Mouse (Mus musculus): ENCODE data around the gene Msrb3. TPM values are rescaled to one million over a fixed set of nuclear protein-coding genes. Genes with fewer than 3 reads are reported as not detected.

Gene Msrb3
- polyA plus RNA-seq, 1 experiment from 2014 or later = 41.0 TPM

DNA sequence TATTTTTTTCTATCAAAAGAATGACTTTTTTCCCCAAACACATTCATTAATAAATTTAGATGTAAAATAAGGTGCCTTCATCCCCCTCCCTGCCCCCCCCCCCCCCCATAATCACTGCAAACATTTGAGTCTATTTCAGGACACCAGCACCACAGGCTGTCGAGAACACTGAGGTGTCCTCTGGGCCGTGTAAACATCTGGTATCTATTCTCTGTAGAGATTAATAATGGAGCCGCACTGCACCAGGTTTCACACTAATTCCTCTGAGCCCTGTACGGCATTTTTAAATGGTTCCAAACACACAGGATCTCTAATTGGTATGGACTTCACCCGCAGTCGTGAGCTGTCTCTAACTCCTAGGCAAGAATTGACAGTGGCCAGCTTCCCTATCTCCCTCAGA lies 97.8 kb downstream of the Msrb3 start:
- peak overlapping the region in 1 of 2 experiments; percentile 21; a peak in 2 of 4 replicates for H3K4me3 ChIP-seq (ENCODE audit: control insufficient read depth in 1 of 2, insufficient read depth in 1 of 2, low read depth in 1 of 2, low read length in 2 of 2)
- no peaks in the 10 kb centered on the region for H3K9me3 ChIP-seq (ENCODE audit: control insufficient read depth, low read length)
- ATAC-seq (ENCODE audit: insufficient number of reproducible peaks, insufficient read depth, low FRiP score, low read depth) = no peak
- H3K9ac ChIP-seq (ENCODE audit: low read length) = peak overlapping the region; percentile 43
- H3K4me2 ChIP-seq (ENCODE audit: low read length) = peak overlapping the region; percentile 60
- H3K27me3 ChIP-seq (ENCODE audit: control insufficient read depth, insufficient read depth, low read length) = no peaks in the 10 kb centered on the region
- H3K4me1 ChIP-seq (ENCODE audit: control insufficient read depth in 2 of 2, insufficient read depth in 2 of 2, low read length in 2 of 2) = peaks cover 13 to 32% of the 10 kb centered on the region in 2 experiments
- peaks cover 19% of the 10 kb centered on the region for H3K36me3 ChIP-seq (ENCODE audit: control insufficient read depth, insufficient read depth, low read length)
- H3K27ac ChIP-seq (replicated peaks in 1 of 2; ENCODE audit: control insufficient read depth in 1 of 2, insufficient read depth in 1 of 2, low read depth in 2 of 2, low read length in 2 of 2) = peak overlapping the region; percentile 75 to 76
- WGBS = 5% methylated on average over 6 of the region's 6 CpGs

DNA sequence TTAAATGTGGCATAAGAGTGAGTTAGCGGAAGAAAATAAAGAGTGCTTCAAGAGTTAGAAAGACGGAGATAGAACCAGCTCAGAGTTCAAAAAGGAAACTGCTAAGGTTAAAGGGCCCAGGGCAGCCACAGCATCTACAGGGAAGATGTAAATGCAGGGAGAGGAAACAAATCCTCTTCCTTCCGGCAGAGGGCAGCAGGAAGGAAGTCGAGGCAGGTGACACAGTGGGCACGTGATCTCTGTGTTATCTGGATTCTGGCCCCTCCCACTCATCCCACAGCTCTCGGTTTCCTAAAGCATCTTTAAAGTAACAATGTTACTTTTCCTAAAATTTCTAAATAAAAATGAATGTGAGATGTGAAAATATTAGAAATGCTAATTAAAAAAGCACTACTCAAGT lies 99.4 kb downstream of the Msrb3 start:
- no peak overlapping the region for H3K4me3 ChIP-seq (ENCODE audit: control insufficient read depth in 1 of 2, insufficient read depth in 1 of 2, low read depth in 1 of 2, low read length in 2 of 2)
- peaks cover 15 to 42% of the 10 kb centered on the region in 2 experiments for H3K4me1 ChIP-seq (ENCODE audit: control insufficient read depth in 2 of 2, insufficient read depth in 2 of 2, low read length in 2 of 2)
- H3K9ac ChIP-seq (ENCODE audit: low read length) = no peak overlapping the region
- 67% methylated on average over 6 of the region's 6 CpGs for WGBS
- H3K9me3 ChIP-seq (ENCODE audit: control insufficient read depth, low read length) = no peaks in the 10 kb centered on the region
- no peak overlapping the region for H3K27ac ChIP-seq (replicated peaks in 1 of 2; ENCODE audit: control insufficient read depth in 1 of 2, insufficient read depth in 1 of 2, low read depth in 2 of 2, low read length in 2 of 2)
- no peak for ATAC-seq (ENCODE audit: insufficient number of reproducible peaks, insufficient read depth, low FRiP score, low read depth)
- H3K36me3 ChIP-seq (ENCODE audit: control insufficient read depth, insufficient read depth, low read length) = peaks cover 12% of the 10 kb centered on the region; the same call in 1 of the 2 replicates
- no peaks in the 10 kb centered on the region for H3K27me3 ChIP-seq (ENCODE audit: control insufficient read depth, insufficient read depth, low read length)
- H3K4me2 ChIP-seq (ENCODE audit: low read length) = no peak overlapping the region

- Histone ChIP-seq H3K27me3 (ENCODE audit: control insufficient read depth, insufficient read depth, low read length) (no peaks in the 10 kb centered on the region), H3K9ac (ENCODE audit: low read length) (no peak overlapping the region), H3K4me2 (ENCODE audit: low read length) (no peak overlapping the region), H3K36me3 (ENCODE audit: control insufficient read depth, insufficient read depth, low read length) (peaks cover 12% of the 10 kb centered on the region; the same call in 1 of the 2 replicates), H3K9me3 (ENCODE audit: control insufficient read depth, low read length) (no peaks in the 10 kb centered on the region), H3K4me3 (ENCODE audit: control insufficient read depth in 1 of 2, insufficient read depth in 1 of 2, low read depth in 1 of 2, low read length in 2 of 2) (no peak overlapping the region), H3K4me1 (ENCODE audit: control insufficient read depth in 2 of 2, insufficient read depth in 2 of 2, low read length in 2 of 2) (peaks cover 18 to 60% of the 10 kb centered on the region in 2 experiments), H3K27ac (replicated peaks in 1 of 2; ENCODE audit: control insufficient read depth in 1 of 2, insufficient read depth in 1 of 2, low read depth in 2 of 2, low read length in 2 of 2) (no peak overlapping the region)
- WGBS = 82% methylated on average over 4 of the region's 4 CpGs
- ATAC-seq (ENCODE audit: insufficient number of reproducible peaks, insufficient read depth, low FRiP score, low read depth) = no peak
Measured at GRCm38 (mm10) chr10:120796749-120797148, 102.2 kb downstream of the Msrb3 start.

- H3K9me3 ChIP-seq (ENCODE audit: control insufficient read depth, low read length) = no peaks in the 10 kb centered on the region
- WGBS = 15% methylated on average over 13 of the region's 13 CpGs
- H3K27me3 ChIP-seq (ENCODE audit: control insufficient read depth, insufficient read depth, low read length) = no peaks in the 10 kb centered on the region
- H3K27ac ChIP-seq (replicated peaks in 1 of 2; ENCODE audit: control insufficient read depth in 1 of 2, insufficient read depth in 1 of 2, low read depth in 2 of 2, low read length in 2 of 2) = peak overlapping the region; percentile 30 to 47; a peak in 3 of 4 replicates
- peaks cover 16 to 51% of the 10 kb centered on the region in 2 experiments for H3K4me1 ChIP-seq (ENCODE audit: control insufficient read depth in 2 of 2, insufficient read depth in 2 of 2, low read length in 2 of 2)
- peaks cover 29% of the 10 kb centered on the region for H3K36me3 ChIP-seq (ENCODE audit: control insufficient read depth, insufficient read depth, low read length)
- H3K4me2 ChIP-seq (ENCODE audit: low read length) = peak overlapping the region; percentile 44
- no peak overlapping the region for H3K9ac ChIP-seq (ENCODE audit: low read length)
- H3K4me3 ChIP-seq (ENCODE audit: control insufficient read depth in 1 of 2, insufficient read depth in 1 of 2, low read depth in 1 of 2, low read length in 2 of 2) = no peak overlapping the region
- no peak for ATAC-seq (ENCODE audit: insufficient number of reproducible peaks, insufficient read depth, low FRiP score, low read depth)
Measured at GRCm38 (mm10) chr10:120794391-120794817, 104.5 kb downstream of the Msrb3 start.

DNA sequence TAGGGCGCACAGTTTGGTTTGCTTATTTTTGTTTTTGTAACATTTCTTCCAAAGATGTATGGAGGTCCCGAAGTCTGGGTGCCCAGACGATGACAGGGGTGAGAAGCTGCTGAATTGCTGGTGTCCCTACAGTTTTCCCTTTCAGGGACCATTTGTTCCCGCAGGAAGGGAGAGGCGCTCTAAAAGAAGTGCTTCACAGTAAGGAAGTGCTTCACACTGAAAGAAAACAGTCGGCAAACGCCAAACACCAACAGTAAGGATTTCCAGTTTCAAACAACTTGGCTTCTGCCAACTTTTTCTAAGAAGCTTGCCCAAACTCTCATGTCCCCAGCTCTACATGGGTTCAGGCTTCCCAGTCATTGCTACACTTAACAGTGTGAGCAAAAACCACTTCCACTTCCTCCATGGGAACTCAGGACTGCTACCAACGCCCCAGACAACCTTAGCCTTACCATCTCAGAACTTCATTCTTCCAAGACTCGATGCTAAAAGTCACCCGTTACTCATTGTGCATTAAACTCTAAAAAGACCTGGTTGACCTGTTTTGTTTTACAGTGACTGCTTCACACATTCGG lies 106.6 kb downstream of the Msrb3 start:
- no peak overlapping the region; a peak in 1 of 4 replicates for H3K27ac ChIP-seq (replicated peaks in 1 of 2; ENCODE audit: control insufficient read depth in 1 of 2, insufficient read depth in 1 of 2, low read depth in 2 of 2, low read length in 2 of 2)
- peaks cover 46% of the 10 kb centered on the region for H3K36me3 ChIP-seq (ENCODE audit: control insufficient read depth, insufficient read depth, low read length)
- no peak overlapping the region for H3K4me2 ChIP-seq (ENCODE audit: low read length)
- H3K9ac ChIP-seq (ENCODE audit: low read length) = no peak overlapping the region
- H3K9me3 ChIP-seq (ENCODE audit: control insufficient read depth, low read length) = no peaks in the 10 kb centered on the region
- no peak overlapping the region for H3K4me3 ChIP-seq (ENCODE audit: control insufficient read depth in 1 of 2, insufficient read depth in 1 of 2, low read depth in 1 of 2, low read length in 2 of 2)
- ATAC-seq (ENCODE audit: insufficient number of reproducible peaks, insufficient read depth, low FRiP score, low read depth) = no peak
- no peaks in the 10 kb centered on the region for H3K27me3 ChIP-seq (ENCODE audit: control insufficient read depth, insufficient read depth, low read length)
- peaks cover 16 to 40% of the 10 kb centered on the region in 2 experiments for H3K4me1 ChIP-seq (ENCODE audit: control insufficient read depth in 2 of 2, insufficient read depth in 2 of 2, low read length in 2 of 2)
- WGBS = 57% methylated on average over 11 of the region's 11 CpGs

- no peak for ATAC-seq (ENCODE audit: insufficient number of reproducible peaks, insufficient read depth, low FRiP score, low read depth)
- Histone ChIP-seq H3K4me2 (ENCODE audit: low read length) (no peak overlapping the region), H3K27me3 (ENCODE audit: control insufficient read depth, insufficient read depth, low read length) (no peaks in the 10 kb centered on the region), H3K9ac (ENCODE audit: low read length) (no peak overlapping the region), H3K9me3 (ENCODE audit: control insufficient read depth, low read length) (no peaks in the 10 kb centered on the region), H3K4me3 (ENCODE audit: control insufficient read depth in 1 of 2, insufficient read depth in 1 of 2, low read depth in 1 of 2, low read length in 2 of 2) (no peak overlapping the region), H3K4me1 (ENCODE audit: control insufficient read depth in 2 of 2, insufficient read depth in 2 of 2, low read length in 2 of 2) (peaks cover 16 to 38% of the 10 kb centered on the region in 2 experiments), H3K27ac (replicated peaks in 1 of 2; ENCODE audit: control insufficient read depth in 1 of 2, insufficient read depth in 1 of 2, low read depth in 2 of 2, low read length in 2 of 2) (no peak overlapping the region), H3K36me3 (ENCODE audit: control insufficient read depth, insufficient read depth, low read length) (peaks cover 50% of the 10 kb centered on the region)
- WGBS = 63% methylated on average over 11 of the region's 11 CpGs
Measured at GRCm38 (mm10) chr10:120791438-120791837, 107.5 kb downstream of the Msrb3 start.

DNA sequence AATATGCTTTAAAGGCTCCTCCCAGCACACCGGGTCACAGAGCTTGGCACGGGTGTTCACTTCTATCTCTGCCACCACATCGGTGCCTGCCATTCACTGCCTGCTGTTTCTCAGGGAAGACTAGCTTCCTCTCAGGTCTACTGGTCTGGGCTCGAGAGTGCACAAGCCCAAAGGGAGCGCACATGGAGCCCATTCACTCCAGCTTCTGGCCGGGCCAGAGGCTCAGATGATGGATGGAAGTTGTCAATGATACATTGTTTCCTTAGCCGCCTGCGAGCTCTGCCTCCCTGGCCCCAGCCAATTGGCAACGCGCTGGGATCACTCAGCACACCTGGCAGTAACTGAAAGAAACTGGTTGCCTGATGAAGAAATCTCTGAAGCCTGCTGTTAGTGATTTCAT lies 111.7 kb downstream of the Msrb3 start:
- Histone ChIP-seq H3K27ac (replicated peaks in 1 of 2; ENCODE audit: control insufficient read depth in 1 of 2, insufficient read depth in 1 of 2, low read depth in 2 of 2, low read length in 2 of 2) (no peak overlapping the region), H3K9me3 (ENCODE audit: control insufficient read depth, low read length) (no peaks in the 10 kb centered on the region), H3K9ac (ENCODE audit: low read length) (no peak overlapping the region), H3K4me1 (ENCODE audit: control insufficient read depth in 2 of 2, insufficient read depth in 2 of 2, low read length in 2 of 2) (peaks cover 9% of the 10 kb centered on the region in 2 experiments; a peak in 3 of 4 replicates), H3K4me2 (ENCODE audit: low read length) (no peak overlapping the region), H3K4me3 (ENCODE audit: control insufficient read depth in 1 of 2, insufficient read depth in 1 of 2, low read depth in 1 of 2, low read length in 2 of 2) (no peak overlapping the region), H3K36me3 (ENCODE audit: control insufficient read depth, insufficient read depth, low read length) (peaks cover 92% of the 10 kb centered on the region), H3K27me3 (ENCODE audit: control insufficient read depth, insufficient read depth, low read length) (no peaks in the 10 kb centered on the region)
- 64% methylated on average over 10 of the region's 10 CpGs for WGBS
- ATAC-seq (ENCODE audit: insufficient number of reproducible peaks, insufficient read depth, low FRiP score, low read depth) = no peak

GRCm38 (mm10) chr10:120784516-120784915 lies 114.4 kb downstream of the Msrb3 start:
- Histone ChIP-seq H3K4me1 (ENCODE audit: control insufficient read depth in 2 of 2, insufficient read depth in 2 of 2, low read length in 2 of 2) (peaks cover 0 to 2% of the 10 kb centered on the region in 2 experiments; a peak in 2 of 4 replicates), H3K9me3 (ENCODE audit: control insufficient read depth, low read length) (no peaks in the 10 kb centered on the region), H3K36me3 (ENCODE audit: control insufficient read depth, insufficient read depth, low read length) (peaks cover 89% of the 10 kb centered on the region), H3K9ac (ENCODE audit: low read length) (no peak overlapping the region), H3K4me3 (ENCODE audit: control insufficient read depth in 1 of 2, insufficient read depth in 1 of 2, low read depth in 1 of 2, low read length in 2 of 2) (no peak overlapping the region), H3K27me3 (ENCODE audit: control insufficient read depth, insufficient read depth, low read length) (no peaks in the 10 kb centered on the region), H3K4me2 (ENCODE audit: low read length) (no peak overlapping the region), H3K27ac (replicated peaks in 1 of 2; ENCODE audit: control insufficient read depth in 1 of 2, insufficient read depth in 1 of 2, low read depth in 2 of 2, low read length in 2 of 2) (no peak overlapping the region)
- 78% methylated on average over 5 of the region's 5 CpGs for WGBS
- ATAC-seq (ENCODE audit: insufficient number of reproducible peaks, insufficient read depth, low FRiP score, low read depth) = no peak
